In genomic region chr4:141857422-141857930, GRCm38 (mm10) we compare ENCODE assay signal across 7 mouse cellular contexts. TPM values are rescaled to one million over a fixed set of nuclear protein-coding genes. Genes with fewer than 3 reads are reported as not detected.
DNase-seq lines count a peak whose midpoint lies in the region; ATAC-seq lines count a peak whose summit lies in the region.

No protein-coding gene starts in this region.

- no peaks in the 10 kb centered on the region for H3K27me3 ChIP-seq in midbrain, embryonic 11.5 days (ENCODE audit: control insufficient read depth, insufficient read depth, low read length)

- peak; percentile 79 for DNase-seq in adrenal gland, adult 2 months
- DNase-seq in embryo, embryonic 10 days (ENCODE audit: low spot score), result peak; percentile 84
- DNase-seq in gastrocnemius, postnatal 14 days, result peak; percentile 76
- DNase-seq in left cerebral cortex, postnatal 25 days (ENCODE audit: low spot score in 2 of 2), result peak; percentile 86 to 91
- peak; percentile 99 for DNase-seq in midbrain, embryonic 11.5 days (ENCODE audit: low spot score, missing footprints)
- peak; percentile 61 for DNase-seq in spleen, adult 12 weeks (ENCODE audit: low spot score)

- H3K27ac ChIP-seq in midbrain, embryonic 11.5 days (ENCODE audit: low read depth, low read length), result no peak overlapping the region

- H3K36me3 ChIP-seq in midbrain, embryonic 11.5 days (ENCODE audit: control insufficient read depth, insufficient read depth, low read length), result peaks cover 10% of the 10 kb centered on the region

- no peak overlapping the region for H3K9ac ChIP-seq in midbrain, embryonic 11.5 days (ENCODE audit: low read length)

- ATAC-seq in inflammation-experienced regulatory T-cells, adult 6 months, result peak; percentile 38
- ATAC-seq in midbrain, embryonic 11.5 days (ENCODE audit: low FRiP score), result peak; percentile 78

- 22% methylated on average over 10 of the region's 10 CpGs for WGBS in midbrain, embryonic 11.5 days

- H3K4me1 ChIP-seq in midbrain, embryonic 11.5 days (ENCODE audit: control insufficient read depth, insufficient read depth, low read length), result 0 out of 2 replicates have a peak, but pooled peaks cover 3% of the 10 kb centered on the region

- no peaks in the 10 kb centered on the region for H3K9me3 ChIP-seq in midbrain, embryonic 11.5 days (ENCODE audit: control insufficient read depth, low read length)

- no peak overlapping the region for H3K4me3 ChIP-seq in midbrain, embryonic 11.5 days (ENCODE audit: low read depth, low read length)

- H3K4me2 ChIP-seq in midbrain, embryonic 11.5 days, result no peak overlapping the region

- intact Hi-C loops in gastrocnemius, postnatal 14 days (cut with DNase I; ENCODE audit: low total_unique reads), result loop anchor here (1.0 kb wide), 1 partner anchor 100 kb away; no protein-coding TSS in a partner anchor
- intact Hi-C loops in left cerebral cortex, postnatal 25 days (cut with DNase I), result loop anchor here (1.0 to 5.0 kb wide), 2 partner anchors 101 to 240 kb away; no protein-coding TSS in a partner anchor

RNA-seq across cellular contexts. Expression of gene Ctrc, which starts 11.3 kb away (rescaled TPM):
- total RNA-seq in adrenal gland, adult 2 months (2021), result not detected
- not detected in 2 replicates for polyA plus RNA-seq in adrenal gland, adult 2 months (2012; rRNA removed)
- not detected for total RNA-seq in gastrocnemius, postnatal 14 days (2021)
- polyA plus RNA-seq in inflammation-experienced regulatory T-cells, adult 6 months (2017; shearing (Covaris generic)), result not detected
- not detected for total RNA-seq in left cerebral cortex, postnatal 25 days (2021)
- polyA plus RNA-seq in midbrain, embryonic 11.5 days (2014; fragmentation: Nextera tagmentation; extraction: Ambion mirVana), result not detected in 2 replicates

RNA-seq across cellular contexts. Expression of gene Efhd2, which starts 17.2 kb away (rescaled TPM):
- total RNA-seq in adrenal gland, adult 2 months (2021), result 10 to 100 TPM; 26.9 to 30.7 TPM
- 61.4 and 62.8 TPM in 2 replicates for polyA plus RNA-seq in adrenal gland, adult 2 months (2012; rRNA removed)
- total RNA-seq in gastrocnemius, postnatal 14 days (2021), result 10 to 100 TPM; 13.8 to 17.6 TPM
- 10 to 100 TPM; 26.9 to 64.6 (median 28.4) TPM for polyA plus RNA-seq in inflammation-experienced regulatory T-cells, adult 6 months (2017; shearing (Covaris generic))
- 100 to 1,000 TPM; 204 to 233 TPM for total RNA-seq in left cerebral cortex, postnatal 25 days (2021)
- polyA plus RNA-seq in midbrain, embryonic 11.5 days (2014; fragmentation: Nextera tagmentation; extraction: Ambion mirVana), result 34.7 and 36.3 TPM in 2 replicates

RNA-seq across cellular contexts. Expression of gene Cela2a, which starts 31.5 kb away (rescaled TPM):
- total RNA-seq in adrenal gland, adult 2 months (2021), result not detected
- polyA plus RNA-seq in adrenal gland, adult 2 months (2012; rRNA removed), result 0.25 and 0.59 TPM in 2 replicates
- total RNA-seq in gastrocnemius, postnatal 14 days (2021), result not detected
- polyA plus RNA-seq in inflammation-experienced regulatory T-cells, adult 6 months (2017; shearing (Covaris generic)), result not detected
- total RNA-seq in left cerebral cortex, postnatal 25 days (2021), result not detected
- not detected in 2 replicates for polyA plus RNA-seq in midbrain, embryonic 11.5 days (2014; fragmentation: Nextera tagmentation; extraction: Ambion mirVana)

Comparison
In these comparisons a context has a peak if more than half of its experiments do, and no peak if none do; other contexts are left out.
1. RNA of gene Efhd2, which starts 17.2 kb away (total RNA-seq): 204 to 233 TPM in left cerebral cortex, postnatal 25 days; 26.9 to 30.7 TPM in adrenal gland, adult 2 months and 13.8 to 17.6 TPM in gastrocnemius, postnatal 14 days; every median in the first group is over 4 times any median in the second.
2. Peak in every context shown above with its lines, with median percentiles within 50 percentile points of each other: DNase-seq.